Mouse (Mus musculus) kidney, adult 9 months (tissue): ENCODE data around the gene Map2k6.
A peak's percentile ranks its signal among the peaks of the same experiment; 100 is the strongest.
"Not testable (repeated sequence)": the region's sequence is repeated elsewhere in the genome, so short reads cannot be mapped to it uniquely, and the experiment has no call there.

ENCODE experiments used
- DNase-seq: peaks from one replicate; pipeline ENCODE4 v3.0.0; 2022

The Map2k6 gene

GRCm38 (mm10) chr11:110398553-110399239 is at the start of gene Map2k6:
Gene Map2k6 (plus strand): TSS chr11:110399122.
- peak; percentile 90 for DNase-seq

DNA sequence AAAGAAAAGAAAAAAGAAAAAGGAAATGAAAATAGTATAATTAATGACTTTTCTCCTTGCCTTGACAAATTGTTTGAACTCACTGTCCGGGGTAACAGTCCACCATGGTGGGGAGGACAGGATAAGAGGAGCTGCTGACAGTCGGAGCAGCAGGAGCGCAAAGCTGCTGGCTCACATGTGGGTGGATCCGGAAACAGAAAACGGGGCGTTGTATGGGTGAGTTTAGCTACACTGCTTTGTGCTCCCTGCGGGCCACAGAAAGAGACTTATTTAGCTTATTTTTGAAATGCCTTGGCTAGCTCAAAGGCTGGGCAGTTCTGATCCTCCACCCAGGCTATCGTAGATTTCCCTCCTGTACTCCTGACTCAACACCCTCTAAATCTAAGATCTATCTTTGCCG is 44.7 kb upstream of the Map2k6 start:
- DNase-seq, result no peak

DNA sequence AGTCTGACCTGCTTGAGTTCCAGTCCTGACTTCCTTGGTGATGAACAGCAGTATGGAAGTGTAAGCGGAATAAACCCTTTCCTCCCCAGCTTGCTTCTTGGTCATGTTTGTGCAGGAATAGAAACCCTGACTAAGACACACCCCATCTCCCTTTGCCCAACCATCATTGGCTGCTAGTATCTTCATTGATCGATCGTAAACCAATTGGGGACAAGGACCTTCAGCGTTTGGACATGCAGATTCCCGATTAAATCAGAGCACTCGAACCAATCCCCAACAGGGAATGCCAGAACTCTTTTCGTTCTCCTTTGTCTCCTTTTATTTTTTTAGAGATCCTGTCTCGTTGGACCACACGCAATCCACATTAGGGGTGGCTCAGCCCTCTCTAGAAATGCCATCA is 43.8 kb upstream of the Map2k6 start:
- not testable (repeated sequence) for DNase-seq

DNA sequence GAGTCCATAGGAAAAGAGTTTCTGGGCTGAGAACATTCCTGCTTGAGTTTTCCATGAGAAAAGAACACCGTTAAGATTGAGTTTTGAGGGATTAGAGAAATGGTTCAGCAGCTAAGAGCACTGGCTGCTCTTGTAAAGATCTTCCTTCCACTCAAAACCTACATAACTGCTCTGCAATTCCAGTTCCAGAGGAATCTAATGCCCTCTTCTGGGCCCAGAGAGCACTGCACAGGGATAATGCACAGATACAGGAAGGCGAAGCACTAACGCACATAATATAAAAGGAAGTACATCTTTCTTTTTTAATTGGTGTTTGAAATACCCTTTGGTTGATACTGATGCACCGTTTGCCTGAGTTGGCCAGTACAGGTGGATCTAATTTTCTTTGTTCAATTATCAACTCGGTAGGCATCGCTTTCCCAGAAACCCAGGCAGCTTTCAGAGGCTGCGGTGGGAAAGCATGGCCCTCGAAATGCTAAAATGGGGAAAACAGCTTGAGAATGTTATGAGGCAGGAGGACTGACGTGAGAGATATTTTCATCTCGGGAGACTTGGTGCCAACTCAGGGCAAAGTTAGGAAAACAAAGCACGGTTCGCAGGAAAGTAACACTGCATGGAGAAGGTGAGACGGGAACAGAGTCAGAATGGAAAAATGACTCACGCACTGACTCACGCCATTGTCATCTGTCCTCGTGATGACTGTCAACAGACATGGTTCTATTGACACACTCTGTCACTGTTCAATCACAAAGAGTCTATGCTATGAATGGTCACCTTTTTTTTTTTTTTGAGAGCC is 41.0 kb upstream of the Map2k6 start:
- DNase-seq, result peak; percentile 58

- peak; percentile 85 for DNase-seq
These were observed 33.9 kb upstream of the Map2k6 start for GRCm38 (mm10) chr11:110365016-110365415.

DNA sequence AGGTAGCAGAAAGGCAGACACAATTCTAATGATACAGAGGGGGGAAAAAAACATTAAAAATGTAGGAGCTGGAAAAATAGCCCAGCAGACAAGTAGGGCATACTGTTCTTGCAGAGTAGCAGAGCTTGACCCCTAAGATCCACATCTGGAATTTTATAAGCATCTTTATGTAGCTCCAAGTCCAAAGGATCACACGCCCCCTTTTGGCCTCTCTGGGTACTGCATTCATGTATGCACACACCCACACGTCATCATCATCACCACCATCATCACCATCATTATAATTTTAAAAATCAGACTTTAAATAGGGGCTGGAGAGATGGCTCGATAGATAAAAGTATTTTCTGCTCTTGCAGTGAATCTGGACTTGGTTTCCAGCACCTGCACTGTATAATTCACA is 32.0 kb upstream of the Map2k6 start:
- DNase-seq, result no peak

- DNase-seq, result peak; percentile 54
These were observed 31.3 kb upstream of the Map2k6 start for GRCm38 (mm10) chr11:110367638-110368037.

GRCm38 (mm10) chr11:110369312-110370019 is 29.5 kb upstream of the Map2k6 start:
- peak; percentile 73 for DNase-seq

GRCm38 (mm10) chr11:110371827-110372226 is 27.1 kb upstream of the Map2k6 start:
- DNase-seq, result no peak

DNA sequence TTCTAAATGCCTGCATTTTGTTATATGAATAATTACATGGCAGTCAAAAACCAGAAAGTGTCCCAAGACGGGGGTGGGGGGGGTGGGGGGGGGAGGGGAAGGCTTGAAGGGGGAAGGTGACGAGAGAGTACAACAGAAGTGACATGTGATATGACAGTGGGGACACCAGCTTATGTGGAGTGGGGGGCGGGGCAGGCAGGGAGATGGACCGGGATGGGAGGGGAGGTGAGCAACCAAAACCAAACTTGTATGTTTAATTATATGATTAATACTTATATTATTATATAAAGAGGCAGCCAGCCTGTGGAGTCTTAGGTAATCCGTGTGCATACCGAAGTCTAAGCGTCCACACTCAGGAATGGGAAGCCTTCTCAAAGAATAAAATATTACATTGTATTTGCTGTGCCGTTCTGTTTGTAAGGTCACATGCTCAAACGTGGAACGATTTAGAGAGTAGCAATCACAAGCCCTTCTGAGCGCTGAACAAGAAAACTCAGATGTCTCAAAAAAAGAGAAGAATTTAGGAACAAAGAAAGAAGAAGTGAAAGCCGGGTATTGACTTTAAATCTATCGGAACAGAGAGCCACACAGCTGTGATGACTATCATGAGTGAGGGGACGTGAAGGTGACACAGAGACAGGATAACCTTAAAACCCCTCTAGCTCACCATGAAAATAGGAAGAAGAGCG is 26.5 kb upstream of the Map2k6 start:
- DNase-seq, result no peak

GRCm38 (mm10) chr11:110374036-110374435 is 24.9 kb upstream of the Map2k6 start:
- DNase-seq, result no peak

- DNase-seq, result peak; percentile 97
These were observed 19.1 kb upstream of the Map2k6 start for GRCm38 (mm10) chr11:110379661-110380309.

DNA sequence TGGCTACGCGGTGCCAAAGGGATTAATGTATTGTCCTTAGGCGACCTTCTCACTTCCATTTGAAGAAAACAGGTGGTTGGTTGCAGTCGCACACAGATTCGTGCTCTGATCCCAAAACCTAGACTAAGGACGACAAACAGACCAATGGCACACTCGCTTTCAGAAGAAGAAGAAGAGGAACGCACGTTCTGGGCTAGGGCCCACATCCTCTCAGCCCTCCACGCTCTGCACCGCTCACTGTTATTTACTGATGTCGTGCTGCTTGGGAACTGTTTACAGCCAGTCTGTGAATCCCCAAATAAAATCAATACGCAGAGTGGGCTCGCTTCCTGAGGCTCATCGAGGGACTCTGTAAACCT is 18.6 kb upstream of the Map2k6 start:
- DNase-seq, result no peak

GRCm38 (mm10) chr11:110385487-110385886 is 13.4 kb upstream of the Map2k6 start:
- no peak for DNase-seq

- DNase-seq, result peak; percentile 52
These were observed 6.2 kb upstream of the Map2k6 start for GRCm38 (mm10) chr11:110392763-110393162.

DNA sequence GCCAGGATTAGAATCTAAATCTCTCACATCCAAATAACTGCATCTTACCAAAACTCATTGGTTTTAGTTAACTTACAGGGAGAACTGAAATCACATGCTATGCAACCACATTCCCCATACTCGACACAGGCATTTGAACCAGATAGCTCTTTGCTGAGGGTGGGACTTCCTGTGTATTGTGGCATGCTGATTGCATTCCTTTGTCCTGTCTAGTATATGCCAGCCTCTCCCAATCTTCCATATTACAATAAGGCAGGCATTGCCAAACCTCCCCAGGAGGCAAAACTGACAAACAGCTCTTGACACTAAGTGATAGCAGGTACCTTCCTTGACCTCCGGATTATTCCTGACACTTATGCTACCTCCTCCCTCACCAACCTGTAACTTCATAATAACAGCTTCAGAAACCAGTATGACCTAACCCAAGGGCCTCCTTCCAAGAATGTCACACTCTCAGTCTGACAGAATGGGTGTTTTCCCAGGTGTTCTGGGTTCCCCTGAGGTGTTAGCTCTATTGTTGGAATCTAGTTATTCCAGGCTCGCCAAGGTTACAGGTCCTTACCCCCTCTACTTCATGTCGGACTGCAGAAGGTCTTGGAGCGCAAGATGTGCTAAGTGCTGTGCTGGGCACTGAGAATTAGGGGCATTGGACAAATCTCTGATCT is 4.0 kb upstream of the Map2k6 start:
- DNase-seq, result no peak

GRCm38 (mm10) chr11:110396085-110396484 is 2.8 kb upstream of the Map2k6 start:
- no peak for DNase-seq

DNA sequence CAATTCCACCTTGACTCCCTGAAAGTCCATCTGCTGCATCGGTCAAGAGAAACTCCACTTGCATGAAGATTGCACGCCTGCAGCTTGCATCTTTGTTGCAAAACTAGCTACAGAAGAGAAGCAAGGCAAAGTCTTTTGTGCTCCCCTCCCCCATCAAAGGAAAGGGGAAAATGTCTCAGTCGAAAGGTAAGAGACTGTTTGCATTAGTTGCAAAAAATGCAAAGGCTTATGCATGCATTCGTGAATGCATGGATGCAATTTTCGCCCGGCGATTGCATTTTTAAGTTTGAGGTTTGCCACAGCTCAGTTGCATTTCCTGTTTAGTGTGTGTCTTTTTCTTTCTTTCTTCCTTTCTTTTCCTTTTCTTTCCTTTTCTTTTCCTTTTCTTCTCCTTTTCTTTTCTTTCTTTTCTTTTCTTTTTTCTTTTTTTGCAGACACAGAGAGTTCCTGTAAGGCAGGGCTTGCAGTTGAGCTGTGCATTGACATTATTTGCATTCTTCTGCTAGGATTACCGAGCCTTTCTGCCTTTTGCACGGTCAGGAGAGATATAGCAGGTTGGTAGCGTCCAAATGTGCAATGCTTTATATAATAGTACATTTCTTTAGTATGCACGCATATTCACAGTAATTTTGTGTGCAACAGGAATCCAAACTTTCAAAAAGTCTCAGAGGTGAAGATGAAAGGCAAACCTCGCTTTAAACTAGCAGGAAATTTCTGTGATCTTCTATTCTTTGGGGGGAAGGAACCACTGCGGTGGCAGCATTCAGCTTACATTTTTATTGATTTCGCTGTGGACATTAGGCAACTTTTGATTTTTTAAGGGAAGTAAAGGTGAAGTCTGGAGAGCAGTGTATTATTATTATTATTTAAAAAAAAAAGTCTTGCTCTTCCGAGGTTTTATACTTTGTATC is 573 bp downstream of the Map2k6 start:
- DNase-seq, result no peak

DNA sequence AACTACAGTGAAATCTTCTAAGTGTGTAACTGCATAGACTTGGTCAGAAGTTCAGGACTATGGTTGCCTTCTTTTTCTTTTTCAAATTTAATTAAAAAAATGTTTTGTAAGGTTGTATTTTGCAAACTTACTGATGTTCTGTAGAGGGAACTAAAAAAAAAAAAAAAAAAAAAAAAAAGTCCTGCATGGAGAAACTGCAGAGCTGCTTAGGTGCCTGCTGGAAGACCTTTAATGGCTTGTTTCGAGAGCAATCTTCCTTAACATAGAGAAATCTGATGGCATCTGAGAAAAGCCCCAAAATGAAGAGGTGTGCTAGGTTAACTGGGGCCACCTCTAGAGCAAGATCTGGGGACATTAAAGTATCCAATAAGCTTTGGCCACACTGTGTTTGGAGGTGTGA is 1.4 kb downstream of the Map2k6 start:
- DNase-seq, result no peak

- no peak for DNase-seq
These were observed 3.7 kb downstream of the Map2k6 start for GRCm38 (mm10) chr11:110402671-110403070.

- no peak for DNase-seq
These were observed 4.7 kb downstream of the Map2k6 start for GRCm38 (mm10) chr11:110403602-110404001.
